Mouse (Mus musculus) MEL (cell line): ENCODE data around the gene Gpc5. TPM values are rescaled to one million over a fixed set of nuclear protein-coding genes. Genes with fewer than 3 reads are reported as not detected.

Experiments
- DNase-seq: peaks from one replicate; pipeline ENCODE4 v3.0.0; 2011; ENCODE audit warnings: low read depth, low spot score
- H3K27ac ChIP-seq: 2 replicates; pipeline ENCODE4 v1.5.1; 2012; ENCODE audit warnings: low read depth, mild to moderate bottlenecking, control low read depth, low read length, moderate library complexity; ENCODE audit not compliant: control insufficient read depth
- H3K27me3 ChIP-seq, 2 experiments: fragments of 150-350 bp in 1 of 2; sonication (generic) in 1 of 2; 2 replicates each; pipeline ENCODE4 v1.6.1; 2012; ENCODE audit warnings: low read length in 2 of 2, mild to moderate bottlenecking in 2 of 2, improper control_type of control experiment in 1 of 2, moderate library complexity in 1 of 2; ENCODE audit not compliant: insufficient read depth in 2 of 2, control insufficient read depth in 1 of 2
- H3K36me3 ChIP-seq, 2 experiments: 2 replicates each; pipeline ENCODE4 v1.6.1; 2012 to 2014; ENCODE audit warnings: low read length in 2 of 2, improper control_type of control experiment in 1 of 2, inconsistent platforms in 1 of 2, mild to moderate bottlenecking in 1 of 2; ENCODE audit not compliant: insufficient read depth in 2 of 2, control insufficient read depth in 1 of 2
- H3K4me1 ChIP-seq, 2 experiments: fragments of 150-350 bp in 1 of 2; sonication (generic) in 1 of 2; 2 replicates each; pipeline ENCODE4 v1.6.1; 2012; ENCODE audit warnings: low read length in 2 of 2, improper control_type of control experiment in 1 of 2, mild to moderate bottlenecking in 1 of 2; ENCODE audit not compliant: insufficient read depth in 2 of 2, control insufficient read depth in 1 of 2
- H3K4me3 ChIP-seq, 2 experiments: fragments of 150-350 bp in 1 of 2; sonication (generic) in 1 of 2; 2 replicates each; pipeline ENCODE4 v1.5.1; 2012; ENCODE audit warnings: low read depth in 2 of 2, low read length in 2 of 2, mild to moderate bottlenecking in 2 of 2, moderate library complexity in 2 of 2, control low read depth in 1 of 2, improper control_type of control experiment in 1 of 2; ENCODE audit not compliant: control insufficient read depth in 1 of 2, insufficient read depth in 1 of 2
- H3K79me2 ChIP-seq: 2 replicates; pipeline ENCODE4 v1.6.1; 2012; ENCODE audit warnings: mild to moderate bottlenecking, low read length, moderate library complexity; ENCODE audit not compliant: control insufficient read depth, poor library complexity, insufficient read depth
- H3K9ac ChIP-seq: 2 replicates; pipeline ENCODE4 v1.6.1; 2012; ENCODE audit warnings: low read depth, mild to moderate bottlenecking, control low read depth, low read length, moderate library complexity; ENCODE audit not compliant: control insufficient read depth, poor library complexity, severe bottlenecking
- H3K9me3 ChIP-seq: fragments of 150-350 bp; sonication (generic); replicated peaks from 2 replicates; pipeline ENCODE4 v1.6.1; 2012; ENCODE audit warnings: mild to moderate bottlenecking, low read length, improper control_type of control experiment, moderate library complexity; ENCODE audit not compliant: insufficient read depth
- CHD2 ChIP-seq: IDR thresholded peaks from 2 replicates; pipeline ENCODE4 v1.6.1; 2011; ENCODE audit warnings: low read length, improper control_type of control experiment
- CTCF ChIP-seq, 3 experiments: IDR thresholded peaks in 2 of 3; conservative IDR thresholded peaks in 1 of 3; 2 replicates each; pipeline ENCODE4 v1.5.1; 2011 to 2012; ENCODE audit warnings: low read length in 3 of 3, low read depth in 2 of 3, mild to moderate bottlenecking in 2 of 3, improper control_type of control experiment in 1 of 3, inconsistent platforms in 1 of 3, mixed read lengths in 1 of 3, moderate library complexity in 1 of 3; ENCODE audit not compliant: control insufficient read depth in 1 of 3, insufficient read depth in 1 of 3, poor library complexity in 1 of 3, severe bottlenecking in 1 of 3
- ELF1 ChIP-seq: IDR thresholded peaks from 2 replicates; pipeline ENCODE4 v1.6.1; 2014; ENCODE audit warnings: low read depth, mild to moderate bottlenecking, inconsistent platforms, low read length, improper control_type of control experiment, moderate library complexity
- ETS1 ChIP-seq: IDR thresholded peaks from 2 replicates; pipeline ENCODE4 v1.6.1; 2012; ENCODE audit warnings: low read depth, mild to moderate bottlenecking, inconsistent platforms, low read length, improper control_type of control experiment, moderate library complexity
- GABPA ChIP-seq: IDR thresholded peaks from 2 replicates; pipeline ENCODE4 v1.6.1; 2012; ENCODE audit warnings: low read depth, mild to moderate bottlenecking, inconsistent platforms, low read length, improper control_type of control experiment, moderate library complexity
- HCFC1 ChIP-seq: IDR thresholded peaks from 2 replicates; pipeline ENCODE4 v1.6.1; 2012; ENCODE audit warnings: low read depth, mild to moderate bottlenecking, inconsistent platforms, low read length, improper control_type of control experiment, moderate library complexity
- MAFK ChIP-seq: IDR thresholded peaks from 2 replicates; pipeline ENCODE4 v1.6.1; 2011; ENCODE audit warnings: low read depth, mild to moderate bottlenecking, low read length, improper control_type of control experiment, borderline replicate concordance
- MXI1 ChIP-seq: IDR thresholded peaks from 2 replicates; pipeline ENCODE4 v1.6.1; 2011; ENCODE audit warnings: mild to moderate bottlenecking, low read depth, low read length, improper control_type of control experiment
- MYC ChIP-seq: IDR thresholded peaks from 2 replicates; pipeline ENCODE4 v1.6.1; 2011; ENCODE audit warnings: low read depth, mild to moderate bottlenecking, low read length, improper control_type of control experiment, moderate library complexity
- NRF1 ChIP-seq: IDR thresholded peaks from 2 replicates; pipeline ENCODE4 v1.6.1; 2014; ENCODE audit warnings: low read depth, mild to moderate bottlenecking, inconsistent platforms, low read length, improper control_type of control experiment, moderate library complexity; ENCODE audit not compliant: poor library complexity, insufficient read depth, severe bottlenecking
- POLR2AphosphoS2 ChIP-seq: IDR thresholded peaks from 2 replicates; pipeline ENCODE4 v1.6.1; 2011; ENCODE audit warnings: low read length, improper control_type of control experiment
- POLR2AphosphoS5 ChIP-seq: IDR thresholded peaks from 2 replicates; pipeline ENCODE4 v1.6.1; 2012; ENCODE audit warnings: low read depth, borderline replicate concordance, mild to moderate bottlenecking, inconsistent platforms, low read length, moderate library complexity, mixed read lengths
- RAD21 ChIP-seq: IDR thresholded peaks from 2 replicates; pipeline ENCODE4 v1.6.1; 2011; ENCODE audit warnings: mild to moderate bottlenecking, low read depth, low read length, improper control_type of control experiment
- SIN3A ChIP-seq: IDR thresholded peaks from 2 replicates; pipeline ENCODE4 v1.6.1; 2012; ENCODE audit warnings: low read length, improper control_type of control experiment, inconsistent platforms
- SMC3 ChIP-seq: IDR thresholded peaks from 2 replicates; pipeline ENCODE4 v1.6.1; 2011; ENCODE audit warnings: low read depth, low read length, improper control_type of control experiment
- TAL1 ChIP-seq: IDR thresholded peaks from 2 replicates; pipeline ENCODE4 v1.6.1; 2012; ENCODE audit warnings: mild to moderate bottlenecking, inconsistent platforms, low read length, moderate library complexity, mixed read lengths
- TCF12 ChIP-seq: IDR thresholded peaks from 2 replicates; pipeline ENCODE4 v1.6.1; 2014; ENCODE audit warnings: low read depth, mild to moderate bottlenecking, inconsistent platforms, low read length, improper control_type of control experiment, moderate library complexity
- USF1 ChIP-seq: IDR thresholded peaks from 2 replicates; pipeline ENCODE4 v1.6.1; 2014; ENCODE audit warnings: low read depth, mild to moderate bottlenecking, inconsistent platforms, low read length, improper control_type of control experiment, moderate library complexity
- USF2 ChIP-seq, 2 experiments: IDR thresholded peaks; 2 replicates each; pipeline ENCODE4 v1.6.1; 2011 to 2012; ENCODE audit warnings: improper control_type of control experiment in 2 of 2, low read length in 2 of 2, borderline replicate concordance in 1 of 2, inconsistent platforms in 1 of 2, low read depth in 1 of 2, mild to moderate bottlenecking in 1 of 2; ENCODE audit not compliant: insufficient read depth in 1 of 2
- ZC3H11A ChIP-seq: IDR thresholded peaks from 2 replicates; pipeline ENCODE4 v1.6.1; 2012; ENCODE audit warnings: low read depth, mild to moderate bottlenecking, inconsistent platforms, low read length, improper control_type of control experiment
- ZKSCAN1 ChIP-seq: IDR thresholded peaks from 2 replicates; pipeline ENCODE4 v1.6.1; 2012; ENCODE audit warnings: low read depth, mild to moderate bottlenecking, inconsistent platforms, low read length, improper control_type of control experiment, moderate library complexity
- polyA plus RNA-seq, 2 experiments: library from polyadenylated mRNA; stranded (reverse) in 1 of 2; unstranded in 1 of 2; fragments of >175 nt in 1 of 2; fragments of >200 nt in 1 of 2; gene quantifications; 2 replicates each; pipeline versions ENCODE4 v1.2.1 to v1.2.4; 2012; ENCODE audit warnings: low replicate concordance in 2 of 2, low read depth in 1 of 2; ENCODE audit not compliant: insufficient read length in 2 of 2, insufficient read depth in 1 of 2, missing spikeins in 1 of 2
- total RNA-seq: library from RNA; depleted of rRNA; stranded (reverse); fragments of 300-350 nt; gene quantifications from 2 replicates; pipeline ENCODE4 v1.2.3, GENCODE M21; 2012

Gpc5 gene
- total and polyA plus RNA-seq, 3 experiments: not detected

DNA sequence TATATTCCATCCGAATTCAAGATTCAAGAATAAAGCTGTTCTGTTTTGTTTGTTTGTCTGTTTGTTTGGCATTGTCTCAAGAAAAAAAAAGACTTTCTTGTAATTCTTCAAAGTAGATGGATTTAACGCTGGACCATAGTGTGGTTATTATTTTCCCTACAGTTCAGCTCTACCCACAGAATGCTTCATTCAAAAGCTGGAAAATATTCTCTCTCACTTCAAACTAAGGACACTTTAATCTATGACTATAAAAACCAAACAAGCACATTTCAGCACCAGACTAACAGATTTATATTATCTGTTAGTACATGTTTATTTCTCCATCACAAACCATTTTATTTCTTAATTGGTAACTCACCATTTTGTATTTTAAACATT is 489.2 kb downstream of the Gpc5 start:
- Histone ChIP-seq H3K36me3 (no peaks in the 10 kb centered on the region), H3K79me2 (no peaks in the 10 kb centered on the region), H3K9ac (no peak overlapping the region), H3K4me3 (no peak overlapping the region), H3K4me1 (no peaks in the 10 kb centered on the region), H3K27me3 (no peaks in the 10 kb centered on the region), H3K9me3 (no peaks in the 10 kb centered on the region), H3K27ac (no peak overlapping the region)
- no peak for DNase-seq
- no peak for TF ChIP-seq POLR2AphosphoS5
- no peak for TF ChIP-seq TAL1
- TF ChIP-seq HCFC1: no peak
- no peak for TF ChIP-seq RAD21
- TF ChIP-seq GABPA: no peak
- TF ChIP-seq USF1: no peak
- TF ChIP-seq MAFK: no peak
- TF ChIP-seq SMC3: no peak
- TF ChIP-seq ETS1: no peak
- TF ChIP-seq SIN3A: no peak
- TF ChIP-seq ELF1: no peak
- TF ChIP-seq USF2 (IDR thresholded peaks at IDR 0.05; ENCODE audit: borderline replicate concordance in 1 of 2, insufficient read depth in 1 of 2, low read depth in 1 of 2, low read length in 2 of 2): no peak
- no peak for TF ChIP-seq ZKSCAN1
- TF ChIP-seq MYC: no peak
- no peak for TF ChIP-seq NRF1
- no peak for TF ChIP-seq POLR2AphosphoS2

DNA sequence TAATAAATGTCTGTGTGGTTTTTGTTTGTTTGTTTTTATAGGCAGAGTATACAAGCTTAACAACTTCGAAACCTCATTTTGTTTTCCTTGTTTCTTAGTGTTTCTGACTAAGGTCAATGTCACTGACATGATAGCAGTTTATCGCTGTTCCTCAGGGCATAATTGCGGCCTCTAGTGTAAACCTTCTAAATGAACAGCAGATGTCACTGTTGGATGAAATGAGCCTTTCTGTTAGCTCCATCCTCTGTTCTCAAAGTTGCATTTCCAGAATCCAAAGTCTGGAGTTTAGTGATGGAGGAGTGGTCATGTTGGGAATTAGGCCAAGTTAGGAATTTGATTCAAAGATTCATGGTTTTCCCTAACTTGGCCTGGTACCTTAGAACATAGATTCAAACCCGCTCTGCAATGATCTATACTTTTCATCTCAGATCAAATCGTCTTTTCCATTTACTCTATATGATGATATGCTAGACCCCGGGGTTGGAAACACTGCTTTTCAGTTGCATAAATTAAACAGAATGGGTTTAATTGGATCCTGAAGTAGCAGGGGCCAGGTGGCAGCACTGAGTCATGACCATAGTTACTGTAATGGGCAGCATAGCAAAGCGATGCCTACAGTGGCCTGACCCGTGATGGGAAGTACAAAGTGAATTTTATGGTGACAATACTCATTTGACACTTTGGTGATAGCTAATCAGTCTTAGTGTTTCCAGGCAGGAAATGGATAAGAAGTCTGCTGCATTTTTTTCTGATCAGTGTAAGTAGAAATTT is 508.4 kb downstream of the Gpc5 start:
- H3K27me3 ChIP-seq: no peaks in the 10 kb centered on the region
- no peaks in the 10 kb centered on the region for H3K79me2 ChIP-seq
- H3K9ac ChIP-seq: no peak overlapping the region
- no peak overlapping the region for H3K27ac ChIP-seq
- no peak overlapping the region for H3K4me3 ChIP-seq
- peaks cover 0 to 3% of the 10 kb centered on the region in 2 experiments; a peak in 1 of 4 replicates for H3K36me3 ChIP-seq
- no peaks in the 10 kb centered on the region for H3K9me3 ChIP-seq
- H3K4me1 ChIP-seq: no peaks in the 10 kb centered on the region; a peak in 1 of 4 replicates
- peak; percentile 32 for DNase-seq
- no peak for TF ChIP-seq POLR2AphosphoS5
- no peak for TF ChIP-seq MXI1
- TF ChIP-seq ZC3H11A: peak; percentile 39
- peak in 2 of 3 experiments; percentile 7 to 56; a peak in 2 of 6 replicates for TF ChIP-seq CTCF (IDR thresholded peaks at IDR 0.05 in 2 of 3, conservative IDR thresholded peaks at IDR 0.05 in 1 of 3; ENCODE audit: control insufficient read depth in 1 of 3, insufficient read depth in 1 of 3, low read depth in 2 of 3, low read length in 3 of 3, poor library complexity in 1 of 3, severe bottlenecking in 1 of 3)
- peak; percentile 61 for TF ChIP-seq RAD21
- no peak for TF ChIP-seq USF1
- no peak for TF ChIP-seq CHD2
- no peak for TF ChIP-seq TCF12
- TF ChIP-seq SMC3: peak; percentile 54
- TF ChIP-seq ETS1: no peak
